Mouse (Mus musculus) layer of hippocampus, postnatal 14 days (tissue): ENCODE measurements around the gene Hnrnpu. TPM values are rescaled to one million over a fixed set of nuclear protein-coding genes. Genes with fewer than 3 reads are reported as not detected.
A peak's percentile ranks its signal among the peaks of the same experiment; 100 is the strongest.
"Not testable (repeated sequence)": the region's sequence is repeated elsewhere in the genome, so short reads cannot be mapped to it uniquely, and the experiment has no call there.

Experiments used
- DNase-seq, 2 experiments: peaks; one replicate each; pipeline ENCODE4 v3.0.0; 2021 to 2022; ENCODE audit warnings: low spot score in 2 of 2, mixed read lengths in 1 of 2
- long read RNA-seq, 2 experiments: library from polyadenylated mRNA; stranded (forward); transcript quantifications; one replicate each; pipeline ENCODE4 v2.0.0; 2021
- total RNA-seq, 2 experiments: library from RNA; stranded (reverse); gene quantifications; 2 replicates each; pipeline ENCODE4 v1.2.3; 2021

The Hnrnpu gene
- total RNA-seq, result 100 to 1,000 TPM; 415 to 422 TPM
- long read RNA-seq, experiment 1, full-length matches to known transcripts, result 353 of 401 reads
- long read RNA-seq, experiment 1, partial matches to known transcripts, result 13 of 401 reads
- long read RNA-seq, experiment 1, other reads (novel, unspliced or antisense), result 35 of 401 reads
- long read RNA-seq, experiment 2, full-length matches to known transcripts, result 352 of 402 reads
- long read RNA-seq, experiment 2, partial matches to known transcripts, result 17 of 402 reads
- long read RNA-seq, experiment 2, other reads (novel, unspliced or antisense), result 33 of 402 reads

DNA sequence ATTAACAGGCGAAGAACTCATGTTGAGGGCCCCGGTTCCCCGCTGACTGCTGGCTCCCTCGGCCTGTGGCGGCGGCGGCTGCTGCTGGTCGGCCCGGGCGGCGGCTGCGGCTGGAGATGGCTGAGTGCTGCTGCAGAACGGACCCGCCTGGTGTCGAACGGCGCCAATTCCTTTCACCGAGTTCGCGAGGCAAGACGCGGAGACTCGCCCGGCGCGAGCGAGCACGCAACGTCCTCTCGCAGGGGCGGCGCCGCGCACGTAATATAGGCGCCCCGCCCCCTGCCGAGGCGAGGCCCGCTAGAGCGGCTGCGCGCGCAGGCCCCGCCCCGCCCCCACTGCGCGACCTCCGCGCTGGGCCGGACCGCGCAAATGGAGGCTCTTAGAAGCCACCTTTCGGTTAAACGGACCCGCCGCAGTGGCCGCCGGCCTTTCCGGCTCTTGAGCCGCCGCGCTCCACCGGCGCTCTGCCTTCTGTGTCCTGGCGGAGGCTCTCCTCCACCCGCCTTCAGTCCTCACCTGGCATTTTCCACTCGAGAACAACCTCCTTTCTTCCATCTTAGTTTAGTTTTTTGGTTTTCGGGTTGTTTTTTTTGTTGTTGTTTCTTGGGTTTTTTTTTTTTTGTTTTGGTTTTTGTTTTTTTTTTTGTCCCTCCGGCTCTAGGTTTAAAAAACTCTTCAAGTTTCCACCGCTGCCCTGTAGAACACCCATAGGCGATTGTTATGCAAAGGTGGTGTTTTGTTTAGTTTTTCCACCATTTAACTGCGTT is at the start of gene Hnrnpu:
Hnrnpu (minus strand) TSS at position 247 of the 767 bp plus-strand sequence.
- DNase-seq, result peak; percentile 95 to 97

DNA sequence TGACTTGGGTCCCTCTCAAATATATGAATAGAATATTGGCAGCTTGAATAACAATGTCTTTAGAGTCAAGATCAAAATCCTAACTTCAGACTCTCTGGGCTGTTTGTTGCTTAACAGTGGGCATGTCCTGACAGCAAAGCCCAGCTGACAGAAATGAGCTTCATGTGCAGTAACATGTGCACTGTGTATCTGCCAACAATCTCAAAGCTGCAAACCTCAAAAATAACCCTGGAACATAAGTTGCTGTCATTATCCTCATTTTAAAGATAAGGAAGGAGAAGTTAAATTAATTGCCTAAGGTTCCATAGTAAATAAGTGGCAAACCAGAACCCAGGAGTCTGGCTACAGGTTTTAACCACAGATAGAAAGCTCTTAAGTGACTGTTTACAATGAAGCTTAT is 44.6 kb upstream of the Hnrnpu start:
- peak in 1 of 2 experiments; percentile 48 for DNase-seq

DNA sequence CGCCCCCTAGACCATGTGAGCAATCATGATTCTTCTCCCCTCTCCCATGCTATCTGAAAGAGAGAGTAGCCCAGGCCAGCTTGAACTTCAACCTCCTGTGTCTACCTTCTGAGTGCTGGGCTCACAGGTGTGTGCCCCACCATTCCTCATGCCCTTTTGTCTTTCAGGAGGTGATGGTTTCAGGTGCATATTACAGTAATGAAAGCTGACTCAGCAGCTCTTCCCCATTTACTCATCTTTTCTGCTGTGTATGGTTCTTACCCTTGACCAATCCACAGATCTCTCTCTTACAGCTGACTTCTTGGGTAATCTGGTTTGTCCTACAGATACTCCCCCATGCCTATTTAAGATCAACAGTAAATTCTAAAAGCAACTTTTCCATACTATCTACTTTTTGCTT is 41.6 kb upstream of the Hnrnpu start:
- no peak for DNase-seq

DNA sequence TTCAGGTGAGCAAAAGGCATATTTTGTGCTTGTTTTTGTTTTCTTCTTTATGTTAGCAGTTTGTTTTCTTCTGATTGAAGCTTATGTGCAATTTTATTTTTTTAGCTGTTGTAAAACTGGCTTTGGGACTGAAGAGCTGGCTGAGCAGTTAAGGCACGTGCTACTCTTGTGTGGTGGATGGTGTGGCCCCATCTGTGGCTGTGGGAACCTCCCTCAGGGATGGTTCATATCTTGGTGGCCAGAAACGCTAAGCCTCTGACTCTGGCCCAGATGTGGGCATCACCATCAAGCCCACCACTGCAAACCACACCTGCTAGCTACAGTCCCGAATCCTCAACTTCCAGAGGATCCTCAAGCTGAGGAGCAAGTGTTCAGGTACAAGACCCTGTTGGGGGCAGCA is 40.5 kb upstream of the Hnrnpu start:
- no peak for DNase-seq

DNA sequence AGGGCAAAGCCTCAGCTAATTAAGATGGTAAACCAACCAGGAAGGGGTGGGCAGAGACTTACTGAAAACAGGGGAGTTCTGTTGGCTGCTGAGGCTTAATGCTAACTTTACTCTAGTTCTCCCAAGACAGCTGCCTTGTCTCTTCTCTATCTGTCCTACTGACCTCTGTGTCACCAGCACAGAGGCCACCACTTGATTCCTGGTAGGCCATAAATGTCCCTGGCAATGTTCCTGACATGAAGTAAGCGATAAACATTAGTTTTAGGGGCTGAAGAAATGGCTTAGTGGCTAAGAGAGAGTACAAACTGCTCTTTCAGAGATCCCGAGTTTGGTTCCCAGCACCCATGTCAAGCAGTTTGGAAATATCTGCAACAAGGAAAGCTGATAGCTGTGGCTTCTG is 39.3 kb upstream of the Hnrnpu start:
- DNase-seq, result no peak

DNA sequence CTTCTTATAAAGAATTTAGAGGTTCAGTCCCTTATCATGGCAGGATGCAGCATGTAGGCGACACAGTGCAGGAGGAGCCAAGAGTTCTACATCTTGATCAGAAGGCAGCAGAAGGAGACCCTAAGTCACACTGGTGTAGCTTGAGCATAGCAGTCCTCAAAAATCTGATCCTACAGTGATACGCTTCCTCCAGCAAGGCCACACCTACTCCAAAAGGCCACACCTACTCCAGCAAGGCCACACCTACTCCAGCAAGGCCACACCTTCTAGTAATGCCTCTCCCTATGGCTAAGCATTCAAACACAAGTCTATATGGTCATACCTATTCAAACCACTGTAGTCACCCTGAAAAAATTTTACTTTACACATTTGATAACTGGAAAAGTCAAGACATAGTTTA is 38.5 kb upstream of the Hnrnpu start:
- DNase-seq, result no peak

DNA sequence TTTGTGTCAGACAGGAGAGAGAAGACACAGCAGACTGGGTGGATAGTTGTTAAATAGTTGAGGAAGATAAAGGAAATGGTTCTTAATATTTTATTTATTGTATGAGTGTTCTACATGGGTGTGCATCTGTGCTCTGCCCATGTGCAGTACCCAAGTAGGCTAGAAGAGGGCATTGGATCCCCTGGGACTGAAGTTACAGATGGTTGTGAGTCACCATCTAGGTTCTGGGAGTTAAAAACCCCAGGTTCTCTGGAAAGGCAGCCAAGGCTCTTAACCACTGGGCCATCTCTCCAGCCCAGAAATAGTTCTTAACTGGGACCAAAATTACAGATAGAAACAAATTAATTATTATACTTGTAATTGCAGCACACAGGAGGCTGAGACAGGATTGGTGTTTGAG is 37.8 kb upstream of the Hnrnpu start:
- DNase-seq, result no peak

DNA sequence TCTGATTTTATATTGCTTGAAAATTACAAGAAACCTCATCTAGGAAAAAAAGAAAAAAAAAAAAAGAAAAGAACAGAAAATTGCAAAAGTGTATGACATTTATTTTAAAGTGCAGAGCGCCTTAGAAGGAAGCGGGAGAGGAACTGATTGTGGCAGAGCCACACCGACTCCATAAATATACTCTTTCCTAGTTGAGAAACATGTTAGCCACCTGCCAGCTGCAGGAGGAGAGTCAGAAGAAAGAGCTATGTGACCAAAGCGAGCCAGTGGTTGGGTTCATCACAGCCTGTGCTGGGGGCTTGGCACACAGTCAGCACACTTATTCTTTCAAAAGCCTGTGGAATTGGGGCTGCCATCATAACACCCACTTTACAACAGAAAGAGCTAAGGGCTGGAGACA is 35.1 kb upstream of the Hnrnpu start:
- DNase-seq, result no peak

DNA sequence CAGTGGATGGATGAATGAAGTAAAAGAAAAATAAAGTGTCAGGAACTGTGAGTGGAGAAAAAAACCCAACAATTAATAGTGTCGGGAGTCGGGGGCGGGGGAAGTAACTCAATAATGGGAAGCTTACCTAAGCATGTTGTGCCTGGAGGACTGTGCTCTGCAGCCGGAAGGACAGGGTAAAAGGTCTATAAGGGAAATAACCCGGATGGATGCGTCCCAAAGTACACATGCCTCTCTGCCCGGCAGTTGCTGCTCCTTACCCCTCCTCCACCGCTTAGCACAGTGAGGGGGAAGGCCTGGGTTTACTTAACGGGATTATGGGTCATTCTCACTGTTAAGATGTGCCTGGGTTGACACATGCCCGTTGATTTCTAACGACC is 31.7 kb upstream of the Hnrnpu start:
- DNase-seq, result no peak

DNA sequence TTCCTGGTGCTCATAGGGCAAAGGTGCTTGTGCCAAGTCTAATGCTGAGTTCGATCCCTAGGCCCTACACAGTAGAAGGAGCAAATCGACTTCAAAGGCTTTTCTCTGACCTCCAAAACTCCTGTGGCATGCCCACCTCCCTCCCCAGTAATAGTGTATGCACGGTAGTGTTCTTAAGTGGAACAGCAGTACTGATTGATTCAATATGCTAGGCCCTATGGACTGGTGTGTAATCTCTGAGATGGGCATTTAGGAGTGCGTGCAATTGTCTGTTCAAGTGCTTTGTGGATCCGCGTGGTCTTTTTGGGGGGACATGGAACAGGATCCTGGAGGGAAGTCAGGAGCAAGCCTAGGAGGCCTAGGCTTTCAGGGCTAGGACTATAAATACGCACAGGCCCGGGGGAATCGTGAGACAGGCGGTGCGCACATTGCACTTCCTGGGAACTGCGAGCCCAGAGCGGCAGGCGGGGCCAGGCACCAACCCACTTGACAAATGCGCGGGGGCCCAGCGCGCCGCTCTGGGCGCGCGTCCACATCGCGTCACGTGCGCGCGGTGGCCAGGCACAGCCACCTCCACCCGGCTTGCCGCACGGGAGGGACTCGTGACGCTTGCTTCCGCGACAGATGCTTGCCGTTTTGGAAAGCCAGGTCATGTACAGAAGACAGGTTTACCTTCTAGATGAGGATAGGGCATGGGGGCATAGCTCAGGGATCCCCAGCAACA is 31.1 kb upstream of the Hnrnpu start:
- peak; percentile 90 to 95 for DNase-seq

DNA sequence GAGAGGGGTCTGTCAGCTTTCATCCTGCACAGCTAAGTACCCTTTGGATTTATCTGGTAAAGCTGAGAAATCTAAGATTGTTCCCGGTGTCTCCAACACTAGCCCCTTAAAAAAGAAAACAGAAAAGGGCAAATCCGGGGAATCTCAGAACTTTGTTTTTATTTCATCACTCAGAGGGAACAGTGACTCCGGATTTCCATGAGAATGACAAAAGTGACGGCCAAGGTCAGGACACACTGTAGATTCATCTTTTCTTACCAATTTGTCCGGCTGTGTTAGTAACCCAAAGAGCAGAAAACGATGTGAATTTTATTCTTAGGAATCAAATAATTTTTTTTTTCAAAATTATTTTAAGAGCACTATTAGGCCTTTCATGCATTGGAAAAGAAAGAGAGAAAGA is 30.5 kb upstream of the Hnrnpu start:
- DNase-seq, result no peak

DNA sequence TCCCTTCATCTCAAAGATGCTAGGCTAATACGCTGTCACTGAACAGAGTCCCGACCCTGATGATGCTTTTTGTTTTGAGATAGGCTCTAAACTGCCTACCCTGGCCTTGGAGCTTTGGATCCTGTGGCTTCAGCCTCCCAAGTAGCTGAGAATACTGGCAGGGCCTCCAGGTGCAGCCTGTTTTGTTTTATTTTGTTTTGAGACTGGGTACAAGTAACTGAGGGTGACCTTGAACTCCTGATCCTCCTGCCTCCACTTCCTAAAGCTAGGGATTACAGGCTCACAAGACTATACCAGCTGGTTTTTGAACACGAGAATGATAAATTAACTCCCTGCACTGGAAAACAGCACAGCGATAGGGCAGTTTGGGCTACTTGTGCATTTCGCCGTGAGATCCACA is 27.6 kb upstream of the Hnrnpu start:
- no peak for DNase-seq

DNA sequence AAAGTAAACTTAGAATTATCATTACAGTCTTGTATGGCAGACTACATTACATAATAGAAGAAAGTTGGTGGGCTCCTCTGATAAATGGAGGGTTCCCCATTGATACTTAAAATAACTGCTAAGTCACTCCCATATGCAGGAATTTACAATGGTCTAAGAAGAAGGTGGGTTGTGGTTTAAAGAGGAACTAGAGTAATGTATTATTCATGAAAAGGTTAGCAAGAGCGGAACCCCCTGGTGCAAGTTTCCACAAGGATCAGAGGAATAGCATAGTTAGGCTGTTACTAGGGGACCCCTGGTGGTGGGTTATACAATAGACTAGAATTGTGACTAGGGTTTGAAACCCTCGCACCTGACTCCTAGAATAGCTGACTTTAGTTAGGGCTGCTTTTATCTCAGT is 23.1 kb upstream of the Hnrnpu start:
- DNase-seq, result no peak

DNA sequence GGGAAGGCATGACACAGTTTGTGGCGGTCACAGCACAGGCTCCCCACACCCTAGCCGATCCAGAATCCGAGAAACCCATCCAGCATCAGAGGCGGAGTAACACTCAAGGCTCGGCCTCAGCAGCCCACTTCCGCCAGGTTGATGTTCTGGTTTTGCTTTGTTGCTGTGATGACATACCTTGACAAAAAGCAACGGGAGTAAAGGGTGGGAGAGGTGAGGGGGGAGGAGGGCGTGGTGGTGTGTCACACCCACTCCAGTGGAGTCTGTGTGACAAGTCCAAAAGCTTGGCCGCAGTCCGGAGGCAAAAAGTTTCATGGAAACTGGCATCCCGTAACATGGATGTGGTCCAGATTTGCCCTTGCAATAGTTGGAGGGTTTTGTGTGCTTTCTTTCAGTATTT is 22.7 kb upstream of the Hnrnpu start:
- no peak for DNase-seq

DNA sequence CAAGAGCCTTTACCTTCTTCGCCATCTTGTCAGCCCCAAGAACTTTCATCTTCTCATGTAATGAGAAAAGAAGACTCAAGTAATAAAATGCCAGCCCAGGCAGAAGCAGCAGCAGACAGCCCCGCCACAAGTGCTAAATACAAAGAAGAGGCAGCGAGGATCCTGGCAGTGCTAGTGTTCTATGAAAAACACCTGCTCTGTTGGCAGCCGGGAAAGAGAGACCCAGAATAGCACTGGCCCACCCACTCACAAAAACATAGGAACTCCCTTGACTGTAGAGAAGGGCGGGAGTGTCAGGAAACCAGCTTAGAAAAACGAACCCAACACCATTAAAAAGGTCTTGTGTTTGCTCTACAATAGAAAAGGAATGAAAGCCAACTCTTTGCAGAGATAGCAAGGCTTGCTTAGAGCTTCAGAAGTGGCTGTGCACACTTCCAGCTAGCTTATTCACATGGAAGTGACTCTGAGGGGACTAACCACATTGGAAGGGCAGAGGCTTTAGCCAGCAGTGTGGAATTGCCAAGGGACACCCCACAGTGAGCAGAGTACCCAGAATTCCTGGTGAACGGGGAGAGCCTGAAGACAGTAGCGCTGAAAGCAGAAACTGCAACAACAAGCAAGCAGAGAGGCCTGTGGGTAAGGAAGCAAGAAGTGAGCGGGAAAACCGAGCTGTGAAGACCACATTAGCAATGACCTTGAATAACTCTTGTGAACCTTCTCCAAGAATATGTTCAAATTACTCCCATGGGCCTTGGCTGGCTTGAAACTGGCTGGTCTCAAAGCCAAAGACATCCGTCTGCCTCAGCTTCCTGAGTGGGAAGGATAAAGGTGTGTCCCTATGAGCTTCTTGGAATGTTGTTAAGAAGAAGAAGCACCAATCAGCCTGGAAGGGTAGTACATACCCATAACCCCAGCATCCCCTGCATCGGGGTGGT is 20.4 kb upstream of the Hnrnpu start:
- peak; percentile 57 to 88 for DNase-seq

DNA sequence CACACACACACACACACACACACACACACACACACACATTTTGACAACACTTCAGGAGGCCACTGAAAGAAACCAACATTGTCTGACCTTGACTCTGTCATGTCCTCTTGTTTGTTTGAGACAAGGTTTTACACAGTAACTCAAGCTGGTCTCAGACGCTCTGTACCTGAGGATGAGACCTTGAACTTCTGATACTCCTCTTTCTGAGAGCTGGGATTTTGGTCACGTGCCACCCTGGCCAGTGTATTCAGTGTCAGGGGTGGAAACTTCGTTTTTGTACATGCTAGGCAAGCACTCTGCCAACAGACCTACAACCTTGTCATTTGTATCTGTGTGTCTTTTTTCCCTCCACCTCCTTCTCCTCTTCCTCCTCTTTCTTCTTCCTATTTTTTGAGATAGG is 17.0 kb upstream of the Hnrnpu start:
- DNase-seq, result no peak

DNA sequence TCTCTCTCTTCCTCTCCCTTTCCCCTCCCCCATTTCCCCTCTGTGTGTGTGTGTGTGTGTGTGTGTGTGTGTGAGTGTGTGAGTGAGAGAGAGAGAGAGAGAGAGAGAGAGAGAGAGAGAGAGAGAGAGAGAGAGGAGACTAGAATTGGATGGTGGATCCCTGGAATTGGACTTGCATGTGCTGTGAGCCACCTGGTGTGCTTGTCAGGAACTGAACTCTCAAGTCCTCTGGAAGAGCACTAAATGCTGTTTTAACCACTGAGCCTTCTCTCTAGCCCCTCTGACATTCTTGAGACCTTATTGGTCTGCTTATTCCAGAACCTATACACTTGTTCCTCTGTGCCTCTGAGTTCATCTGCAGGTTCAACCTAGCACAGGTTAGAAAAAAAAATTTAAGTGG is 14.0 kb upstream of the Hnrnpu start:
- DNase-seq, result no peak

DNA sequence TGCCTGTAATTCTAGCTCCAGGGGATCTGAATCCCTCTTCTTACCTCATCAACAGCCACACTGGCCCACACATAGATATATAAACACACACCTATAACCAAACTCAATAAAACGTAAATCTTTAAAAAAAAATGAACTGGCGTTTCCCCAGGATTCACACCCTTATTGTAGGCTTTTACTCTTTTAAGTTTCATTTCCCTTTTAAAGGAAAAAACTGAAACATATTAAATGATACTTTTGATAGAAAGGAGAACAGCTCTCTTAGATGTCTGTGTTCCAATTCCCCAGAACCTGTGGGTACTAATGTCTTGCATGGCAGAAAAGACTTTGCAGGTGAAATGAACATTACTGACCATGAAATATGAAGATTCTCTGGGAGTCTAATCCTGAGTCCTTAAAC is 13.2 kb upstream of the Hnrnpu start:
- no peak for DNase-seq

DNA sequence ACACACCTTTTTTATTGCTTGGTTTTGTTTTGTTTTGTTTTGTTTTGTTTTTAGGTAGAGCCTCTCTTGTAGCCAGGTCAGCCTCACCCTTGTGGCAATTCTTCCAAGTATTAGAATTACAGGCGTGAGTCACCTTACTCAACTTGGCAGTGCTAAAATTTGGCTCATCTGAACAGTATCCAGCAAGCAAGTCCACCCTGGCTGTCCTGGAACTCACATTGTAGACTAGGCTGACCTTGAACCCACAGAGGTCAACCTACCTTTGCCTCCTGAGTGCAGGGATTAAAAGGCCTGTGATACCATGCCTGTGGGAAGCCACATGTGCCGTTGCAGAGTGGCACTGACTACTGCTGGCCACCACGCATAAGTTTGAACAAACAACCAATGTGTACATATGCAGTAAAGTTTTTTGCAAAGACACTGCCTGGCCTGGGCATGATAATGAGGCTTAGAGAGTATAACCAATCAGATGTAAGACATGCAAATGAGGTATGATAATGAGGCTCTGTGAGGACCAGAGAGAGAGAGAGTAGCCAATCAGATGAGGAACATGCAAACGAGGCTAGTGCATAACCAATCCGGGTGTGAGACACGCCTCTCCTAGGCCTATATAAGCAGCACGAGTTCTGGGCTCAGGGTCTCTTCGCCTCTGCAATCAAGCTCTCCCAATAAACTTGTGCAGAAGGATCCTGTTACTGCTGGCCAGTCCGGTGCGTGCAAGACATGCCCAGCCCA is 6.6 kb upstream of the Hnrnpu start:
- not testable (repeated sequence) for DNase-seq

DNA sequence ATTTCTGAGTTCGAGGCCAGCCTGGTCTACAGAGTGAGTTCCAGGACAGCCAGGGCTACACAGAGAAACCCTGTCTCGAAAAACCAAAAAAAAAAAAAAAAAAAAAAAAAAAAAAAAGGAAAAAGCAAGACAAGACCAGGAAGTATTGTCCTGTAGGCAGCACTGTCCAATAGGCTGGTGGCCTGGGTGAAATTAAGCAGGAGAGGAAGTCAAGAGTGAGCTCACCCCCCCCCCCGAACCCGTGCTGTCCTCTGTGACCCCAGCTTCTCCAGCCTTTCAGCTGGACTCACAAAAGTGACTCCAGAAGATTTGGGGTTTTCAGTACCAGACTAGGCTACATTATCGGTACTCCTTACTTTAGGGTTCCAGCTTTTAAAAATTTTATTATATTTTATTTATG is 5.0 kb upstream of the Hnrnpu start:
- no peak for DNase-seq
